Mouse (Mus musculus) olfactory bulb, adult 2 months (tissue): ENCODE data around the gene 2310022A10Rik. TPM values are rescaled to one million over a fixed set of nuclear protein-coding genes. Genes with fewer than 3 reads are reported as not detected.

Experiments
- H3K27ac ChIP-seq: fragments of 200-500 bp; 2 replicates; pipeline ENCODE4 v1.5.1; 2012; ENCODE audit warnings: low read depth, low read length; ENCODE audit not compliant: insufficient read depth
- H3K4me1 ChIP-seq: fragments of 200-500 bp; 2 replicates; pipeline ENCODE4 v1.6.1; 2012; ENCODE audit warnings: low read length; ENCODE audit not compliant: control insufficient read depth, insufficient read depth
- H3K4me3 ChIP-seq: fragments of 200-500 bp; 2 replicates; pipeline ENCODE4 v1.5.1; 2012; ENCODE audit warnings: mild to moderate bottlenecking, low read depth, low read length, moderate library complexity; ENCODE audit not compliant: insufficient read depth
- CTCF ChIP-seq: fragments of 200-500 bp; IDR thresholded peaks from 2 replicates; pipeline ENCODE4 v1.5.1; 2012; ENCODE audit warnings: low read depth, mild to moderate bottlenecking, low read length, moderate library complexity; ENCODE audit not compliant: insufficient read depth
- POLR2A ChIP-seq: fragments of 200-500 bp; IDR thresholded peaks from 2 replicates; pipeline ENCODE4 v1.6.1; 2012; ENCODE audit warnings: mild to moderate bottlenecking, low read depth, low read length, moderate library complexity; ENCODE audit not compliant: insufficient read depth
- WGBS: fragments of 180-500 bp; shearing (Covaris S2); methylation state at CpG from one replicate; pipeline ENCODE4 v1.1.7; 2018; 5-methylcytosine and 5-hydroxymethylcytosine counted together
- polyA plus RNA-seq: library from polyadenylated mRNA; stranded (reverse); fragments of >200 nt; gene quantifications from 2 replicates; pipeline ENCODE4 v1.2.4, GENCODE M21; 2012; ENCODE audit warnings: low replicate concordance; ENCODE audit not compliant: missing spikeins, insufficient read depth, insufficient read length

Gene 2310022A10Rik
- polyA plus RNA-seq, 1 experiment = not detected

- 67% methylated on average over 6 of the region's 6 CpGs for WGBS
- Histone ChIP-seq H3K4me3 (no peak overlapping the region), H3K27ac (no peak overlapping the region), H3K4me1 (no peaks in the 10 kb centered on the region)
- TF ChIP-seq POLR2A (no peak), CTCF (0 out of 2 replicates have a peak, but pooled peaks have one; percentile 17)
These were observed 23.9 kb downstream of the 2310022A10Rik start for GRCm38 (mm10) chr7:27576914-27577313.

DNA sequence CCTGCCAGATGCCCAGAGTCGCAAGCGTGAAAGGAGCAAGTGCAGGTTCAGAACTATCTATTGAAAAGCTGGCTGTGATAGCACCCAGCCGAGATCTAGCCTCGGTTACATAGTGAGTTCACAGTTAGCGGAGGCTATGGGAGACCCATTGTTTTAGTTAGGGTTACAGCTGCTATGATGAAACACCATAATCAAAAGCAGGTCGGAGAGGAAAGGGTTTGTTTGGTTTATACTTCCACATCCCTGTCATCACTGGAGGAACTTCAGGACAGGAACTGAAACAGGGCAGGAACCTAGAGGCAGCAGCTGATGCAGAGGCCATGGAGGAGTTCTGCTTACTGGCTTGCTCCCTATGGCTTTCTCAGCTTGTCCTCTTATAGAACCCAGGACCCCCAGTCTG, 24.6 kb downstream of the 2310022A10Rik start:
- WGBS = 92% methylated on average over 6 of the region's 6 CpGs
- TF ChIP-seq POLR2A (no peak), CTCF (no peak)
- H3K27ac ChIP-seq = no peak overlapping the region
- no peak overlapping the region for H3K4me3 ChIP-seq
- H3K4me1 ChIP-seq = no peaks in the 10 kb centered on the region

GRCm38 (mm10) chr7:27578465-27578864, 25.4 kb downstream of the 2310022A10Rik start:
- Histone ChIP-seq H3K27ac (no peak overlapping the region), H3K4me1 (no peaks in the 10 kb centered on the region), H3K4me3 (no peak overlapping the region)
- 88% methylated on average over 7 of the region's 7 CpGs for WGBS
- TF ChIP-seq CTCF = no peak
- no peak for TF ChIP-seq POLR2A

- TF ChIP-seq POLR2A (no peak), CTCF (no peak)
- no peak overlapping the region for H3K4me3 ChIP-seq
- 86% methylated on average over 14 of the region's 14 CpGs for WGBS
- H3K4me1 ChIP-seq = no peaks in the 10 kb centered on the region
- H3K27ac ChIP-seq = no peak overlapping the region
These were observed 27.5 kb downstream of the 2310022A10Rik start for GRCm38 (mm10) chr7:27580380-27581174.

DNA sequence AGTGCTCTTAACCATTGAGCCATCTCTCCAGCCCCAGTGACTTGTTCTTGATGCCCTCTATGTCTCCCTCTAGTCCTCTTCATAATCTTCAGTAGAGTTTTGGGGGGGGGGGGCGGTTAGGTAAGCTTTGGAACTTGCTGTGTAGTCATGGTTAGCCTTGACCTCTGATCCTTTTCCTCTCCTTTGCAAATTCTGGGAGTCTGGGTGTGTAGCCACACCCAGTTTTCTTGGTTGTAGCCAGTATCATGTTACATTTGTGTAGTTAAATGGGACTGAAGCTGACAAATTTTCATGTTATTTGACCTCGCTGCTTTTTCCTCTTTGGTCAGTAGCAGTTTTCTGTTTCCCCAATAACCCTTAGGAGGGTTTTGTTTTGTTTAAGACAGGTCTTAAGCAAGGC, 33.8 kb downstream of the 2310022A10Rik start:
- TF ChIP-seq CTCF (no peak), POLR2A (no peak)
- Histone ChIP-seq H3K4me3 (no peak overlapping the region), H3K27ac (no peak overlapping the region), H3K4me1 (no peaks in the 10 kb centered on the region)
- 81% methylated on average over 2 of the region's 2 CpGs for WGBS

- H3K27ac ChIP-seq = no peak overlapping the region
- TF ChIP-seq POLR2A (no peak), CTCF (no peak)
- WGBS = 86% methylated on average over 2 of the region's 2 CpGs
- no peak overlapping the region for H3K4me3 ChIP-seq
- peaks cover 2% of the 10 kb centered on the region for H3K4me1 ChIP-seq
These were observed 34.7 kb downstream of the 2310022A10Rik start for GRCm38 (mm10) chr7:27587741-27588140.

DNA sequence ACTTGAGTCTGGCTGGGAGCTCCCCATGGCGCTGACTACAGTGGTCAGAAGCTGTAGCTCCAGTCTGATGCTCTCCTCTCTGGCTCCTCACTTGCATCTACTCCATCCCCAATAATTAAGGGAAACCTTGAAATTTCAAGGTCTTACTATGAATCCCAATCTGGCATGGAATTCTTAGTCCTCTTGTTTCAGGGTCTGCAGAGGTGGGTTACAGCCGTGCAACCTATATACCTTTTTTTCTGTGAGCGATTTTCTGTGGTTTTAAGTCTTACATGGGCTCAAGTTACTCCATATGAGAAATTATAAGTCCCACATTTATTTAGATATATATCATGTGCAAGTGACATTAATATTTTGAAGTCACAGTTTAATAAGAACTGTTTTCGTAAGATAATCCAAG, 37.1 kb downstream of the 2310022A10Rik start:
- TF ChIP-seq CTCF (no peak), POLR2A (no peak)
- Histone ChIP-seq H3K4me3 (no peak overlapping the region), H3K4me1 (peaks cover 9% of the 10 kb centered on the region), H3K27ac (no peak overlapping the region)
- 95% methylated on average over 4 of the region's 4 CpGs for WGBS

DNA sequence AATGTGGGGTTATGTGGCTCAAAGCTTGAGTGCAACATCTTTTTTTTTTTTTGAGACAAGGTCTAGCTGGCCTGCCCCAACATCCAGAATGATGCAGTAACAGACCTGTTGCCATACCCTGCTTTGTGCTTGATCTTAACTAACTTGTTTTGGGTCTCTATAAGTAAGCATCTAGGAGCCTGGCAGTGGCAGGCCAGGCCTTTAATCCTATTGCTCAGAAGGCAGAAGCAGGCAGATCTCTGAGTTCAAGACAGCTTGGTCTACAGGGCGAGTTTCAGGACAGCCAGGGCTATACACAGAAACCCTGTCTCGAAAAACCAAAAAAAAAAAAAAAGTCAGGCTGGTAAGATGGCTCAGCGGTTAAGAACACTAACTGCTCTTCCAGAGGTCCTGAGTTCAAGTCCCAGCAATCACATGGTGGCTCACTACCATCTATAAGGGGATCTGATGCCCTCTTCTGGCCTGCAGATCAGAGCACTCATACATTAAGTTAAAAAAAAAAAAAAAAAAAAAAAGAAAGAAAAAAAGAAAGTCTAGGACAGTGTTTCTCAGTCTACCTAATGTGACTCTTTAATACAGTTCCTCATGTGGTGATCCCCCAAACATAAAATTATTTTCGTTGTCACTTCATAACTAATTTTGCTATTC, 37.7 kb downstream of the 2310022A10Rik start:
- Histone ChIP-seq H3K27ac (no peak overlapping the region), H3K4me3 (no peak overlapping the region), H3K4me1 (peaks cover 9% of the 10 kb centered on the region)
- 71% methylated on average over 4 of the region's 4 CpGs for WGBS
- TF ChIP-seq POLR2A = no peak
- TF ChIP-seq CTCF = no peak

GRCm38 (mm10) chr7:27591266-27592216, 38.5 kb downstream of the 2310022A10Rik start, which contains the start of gene Akt2:
Akt2 (plus strand) TSS chr7:27591552.
- Histone ChIP-seq H3K4me3 (peak within 1 kb of the TSS; percentile 84), H3K4me1 (peaks cover 12% of the 10 kb centered on the region), H3K27ac (peak within 1 kb of the TSS; percentile 97)
- no peak for TF ChIP-seq CTCF
- peak; percentile 70 for TF ChIP-seq POLR2A
- WGBS = 1% methylated on average over 69 of the region's 71 CpGs
